Mouse (Mus musculus): ENCODE data around the gene Prl7b1. TPM values are rescaled to one million over a fixed set of nuclear protein-coding genes. Genes with fewer than 3 reads are reported as not detected.

Prl7b1 gene
- polyA plus RNA-seq (2015; fragmentation: Nextera tagmentation; extraction: Ambion mirVana) = not detected in 2 replicates

GRCm38 (mm10) chr13:27610482-27610881 lies at the start of gene Prl7b1:
Prl7b1 (minus strand) TSS chr13:27610582.
- H3K27me3 ChIP-seq = no peaks in the 10 kb centered on the region
- H3K4me1 ChIP-seq = no peaks in the 10 kb centered on the region
- 69% methylated on average over 4 of the region's 4 CpGs for WGBS
- H3K4me3 ChIP-seq = no peak within 1 kb of the TSS
- no peak for ATAC-seq (ENCODE audit: borderline replicate concordance, extremely low read depth, low FRiP score, low TSS enrichment)
- no peak within 1 kb of the TSS for H3K4me2 ChIP-seq
- H3K9ac ChIP-seq = no peak within 1 kb of the TSS
- no peak within 1 kb of the TSS for H3K27ac ChIP-seq
- H3K36me3 ChIP-seq = no peaks in the 10 kb centered on the region
- no peaks in the 10 kb centered on the region for H3K9me3 ChIP-seq

DNA sequence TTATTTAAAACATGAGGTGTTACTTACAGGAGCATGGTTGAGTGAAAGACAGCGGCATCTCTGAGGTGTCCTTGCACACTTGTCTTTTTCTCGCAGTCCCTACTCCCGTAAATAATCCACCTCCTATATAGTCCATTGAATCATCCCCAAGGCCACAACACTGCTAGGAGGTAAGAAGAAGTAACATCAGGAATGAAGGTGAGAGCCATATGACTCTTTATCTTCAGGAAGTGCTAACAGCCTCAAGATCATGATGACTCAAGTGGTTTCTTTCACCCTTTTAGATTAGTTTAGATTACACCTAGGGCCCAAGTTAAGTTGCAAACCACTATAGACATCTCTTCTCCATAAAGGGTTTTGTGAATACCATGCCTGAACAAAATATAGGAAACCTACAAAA lies 32.0 kb upstream of the Prl7b1 start, which contains the start of gene Prl7a1:
Gene Prl7a1, minus strand, starts transcription at position 101 of the 400 bp plus-strand sequence.
- Histone ChIP-seq H3K27me3 (no peaks in the 10 kb centered on the region), H3K27ac (no peak within 1 kb of the TSS), H3K9ac (no peak within 1 kb of the TSS), H3K4me3 (no peak within 1 kb of the TSS), H3K4me2 (no peak within 1 kb of the TSS), H3K9me3 (no peaks in the 10 kb centered on the region), H3K4me1 (no peaks in the 10 kb centered on the region), H3K36me3 (no peaks in the 10 kb centered on the region)
- WGBS = 92% methylated on average over 3 of the region's 3 CpGs
- no peak for ATAC-seq (ENCODE audit: borderline replicate concordance, extremely low read depth, low FRiP score, low TSS enrichment)

- no peaks in the 10 kb centered on the region for H3K9me3 ChIP-seq
- WGBS = 81% methylated on average over 2 of the region's 2 CpGs
- H3K4me1 ChIP-seq = no peaks in the 10 kb centered on the region
- H3K9ac ChIP-seq = no peak within 1 kb of the TSS
- no peak within 1 kb of the TSS for H3K27ac ChIP-seq
- no peak for ATAC-seq (ENCODE audit: borderline replicate concordance, extremely low read depth, low FRiP score, low TSS enrichment)
- no peak within 1 kb of the TSS for H3K4me3 ChIP-seq
- no peaks in the 10 kb centered on the region for H3K36me3 ChIP-seq
- no peaks in the 10 kb centered on the region for H3K27me3 ChIP-seq
- no peak within 1 kb of the TSS for H3K4me2 ChIP-seq
These were observed 28.3 kb downstream of the Prl7b1 start, which contains the start of gene Prl8a1 for GRCm38 (mm10) chr13:27582071-27582470. Prl8a1 (minus strand) TSS chr13:27582171.

- no peak for ATAC-seq (ENCODE audit: borderline replicate concordance, extremely low read depth, low FRiP score, low TSS enrichment)
- no peaks in the 10 kb centered on the region for H3K27me3 ChIP-seq
- H3K4me3 ChIP-seq = no peak within 1 kb of the TSS
- H3K27ac ChIP-seq = no peak within 1 kb of the TSS
- no peak within 1 kb of the TSS for H3K4me2 ChIP-seq
- H3K36me3 ChIP-seq = no peaks in the 10 kb centered on the region
- H3K9ac ChIP-seq = no peak within 1 kb of the TSS
- no peaks in the 10 kb centered on the region for H3K4me1 ChIP-seq
- 79% methylated on average over 2 of the region's 2 CpGs for WGBS
- H3K9me3 ChIP-seq = no peaks in the 10 kb centered on the region
These were observed 45.9 kb downstream of the Prl7b1 start, which contains the start of gene Prl8a9 for GRCm38 (mm10) chr13:27564506-27564905. Prl8a9 (minus strand) TSS chr13:27564606.

GRCm38 (mm10) chr13:27553336-27553735 lies 57.0 kb downstream of the Prl7b1 start:
- H3K4me3 ChIP-seq = no peak overlapping the region
- H3K27ac ChIP-seq = no peak overlapping the region
- ATAC-seq (ENCODE audit: borderline replicate concordance, extremely low read depth, low FRiP score, low TSS enrichment) = no peak

More at GRCm38 (mm10) chr13:27553336-27553735, 57.0 kb downstream of the Prl7b1 start:
- Histone ChIP-seq H3K27me3 (no peaks in the 10 kb centered on the region), H3K4me1 (no peaks in the 10 kb centered on the region), H3K36me3 (no peaks in the 10 kb centered on the region), H3K4me2 (no peak overlapping the region), H3K9ac (no peak overlapping the region), H3K9me3 (no peaks in the 10 kb centered on the region)

Other genes starting within 250 kb of the Prl7b1 start
- not detected in 2 replicates for gene Prl2b1, start 219.7 kb downstream of the Prl7b1 start, polyA plus RNA-seq (2015; fragmentation: Nextera tagmentation; extraction: Ambion mirVana)
- gene Prl8a6, start 171.9 kb downstream of the Prl7b1 start, polyA plus RNA-seq (2015; fragmentation: Nextera tagmentation; extraction: Ambion mirVana) = not detected in 2 replicates
- gene Prl8a8, start 97.4 kb downstream of the Prl7b1 start, polyA plus RNA-seq (2015; fragmentation: Nextera tagmentation; extraction: Ambion mirVana) = not detected in 2 replicates
- not detected in 2 replicates for gene Prl8a9, start 46.0 kb downstream of the Prl7b1 start, polyA plus RNA-seq (2015; fragmentation: Nextera tagmentation; extraction: Ambion mirVana)
- not detected in 2 replicates for gene Prl8a1, start 28.4 kb downstream of the Prl7b1 start, polyA plus RNA-seq (2015; fragmentation: Nextera tagmentation; extraction: Ambion mirVana)
- not detected in 2 replicates for gene Prl7a1, start 31.9 kb upstream of the Prl7b1 start, polyA plus RNA-seq (2015; fragmentation: Nextera tagmentation; extraction: Ambion mirVana)
- gene Prl7a2, start 57.5 kb upstream of the Prl7b1 start, polyA plus RNA-seq (2015; fragmentation: Nextera tagmentation; extraction: Ambion mirVana) = not detected in 2 replicates
- gene Prl7d1, start 106.2 kb upstream of the Prl7b1 start, polyA plus RNA-seq (2015; fragmentation: Nextera tagmentation; extraction: Ambion mirVana) = not detected in 2 replicates
- gene Prl7c1, start 170.2 kb upstream of the Prl7b1 start, polyA plus RNA-seq (2015; fragmentation: Nextera tagmentation; extraction: Ambion mirVana) = not detected in 2 replicates
- not detected in 2 replicates for gene Prl2a1, start 191.1 kb upstream of the Prl7b1 start, polyA plus RNA-seq (2015; fragmentation: Nextera tagmentation; extraction: Ambion mirVana)
- not detected in 2 replicates for gene Prl2c1, start 238.8 kb upstream of the Prl7b1 start, polyA plus RNA-seq (2015; fragmentation: Nextera tagmentation; extraction: Ambion mirVana)

Data from lung, embryonic 15.5 days (tissue).